Comparison of ENCODE assay signal across 8 mouse cellular contexts in the genomic region with DNA sequence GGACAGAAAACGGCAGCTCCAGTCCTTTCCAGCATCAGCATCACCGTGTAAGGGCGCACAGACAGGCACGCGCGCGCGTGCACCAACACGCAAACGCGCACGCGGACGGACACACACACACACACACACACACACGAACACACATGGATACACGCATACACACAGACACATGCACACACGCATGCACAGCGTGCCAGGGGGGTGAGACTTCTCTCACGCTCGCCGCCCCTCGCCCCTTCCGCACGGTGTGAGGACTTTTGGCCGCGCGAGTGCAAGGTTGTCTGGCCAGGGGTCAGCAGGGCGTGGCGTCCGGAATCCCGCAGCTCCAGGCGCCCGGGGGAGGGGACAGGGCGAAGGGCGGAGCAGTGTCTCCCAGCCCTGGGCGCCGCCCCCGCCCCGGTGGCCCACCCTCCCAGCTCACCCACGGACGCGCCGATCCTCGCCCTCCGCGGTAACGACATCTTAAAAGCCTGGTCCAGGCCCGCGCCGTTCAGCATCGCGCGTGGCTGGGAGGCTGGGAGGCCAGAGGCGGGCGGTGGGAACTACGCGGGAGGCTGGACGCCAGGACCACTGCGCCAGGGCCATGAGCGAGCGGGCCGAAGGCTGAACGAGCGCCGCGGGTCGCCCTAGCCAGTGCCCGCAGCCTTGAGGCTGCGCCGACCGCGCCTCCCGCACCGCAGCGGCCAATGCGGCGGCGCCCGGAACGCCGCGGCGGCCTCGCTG. TPM values are rescaled to one million over a fixed set of nuclear protein-coding genes. Genes with fewer than 3 reads are reported as not detected.
DNase-seq lines count a peak whose midpoint lies in the region; ATAC-seq and TF ChIP-seq lines count a peak whose summit lies in the region.

No protein-coding gene starts in this region.

- peaks cover 72% of the 10 kb centered on the region for H3K27me3 ChIP-seq in midbrain, embryonic 10.5 days (ENCODE audit: low read depth, poor library complexity, severe bottlenecking)
- no peaks in the 10 kb centered on the region for H3K27me3 ChIP-seq in small intestine, adult 2 months (ENCODE audit: control insufficient read depth, insufficient read depth, low read length)

- no peaks in the 10 kb centered on the region for H3K36me3 ChIP-seq in midbrain, embryonic 10.5 days
- peaks cover 5% of the 10 kb centered on the region; the same call in 1 of the 2 replicates for H3K36me3 ChIP-seq in small intestine, adult 2 months (ENCODE audit: control insufficient read depth, insufficient read depth, low read length)

- under 1% methylated on average over 77 of the region's 84 CpGs for WGBS in midbrain, embryonic 10.5 days
- under 1% methylated on average over 80 of the region's 84 CpGs for WGBS in small intestine, adult 2 months

- DNase-seq in CD4-positive, CD25-positive, alpha-beta regulatory T cell, adult 2 months (ENCODE audit: low read depth, low spot score) = peak; percentile 30
- peak; percentile 82 to 86 for DNase-seq in cerebellum, postnatal 25 days
- peak; percentile 45 for DNase-seq in gastrocnemius, postnatal 14 days
- DNase-seq in kidney, adult 18-20 months = peak; percentile 35
- peak; percentile 68 to 82 for DNase-seq in left cerebral cortex, postnatal 36 days (ENCODE audit: low spot score in 2 of 2)
- DNase-seq in midbrain, embryonic 10.5 days (ENCODE audit: low spot score) = peak; percentile 57

- H3K4me3 ChIP-seq in midbrain, embryonic 10.5 days = peak overlapping the region; percentile 86
- H3K4me3 ChIP-seq in small intestine, adult 2 months (ENCODE audit: low read depth, low read length) = peak overlapping the region; percentile 71

- no peak for ATAC-seq in CD4-positive, CD25-positive, alpha-beta regulatory T cell, adult 4 months

- H3K27ac ChIP-seq in midbrain, embryonic 10.5 days (replicated peaks) = peak overlapping the region; percentile 85
- H3K27ac ChIP-seq in small intestine, adult 2 months (ENCODE audit: insufficient read depth, low read depth, low read length) = peak overlapping the region; percentile 88

- intact Hi-C loops in gastrocnemius, postnatal 14 days (cut with DNase I; ENCODE audit: low total_unique reads) = no loop called here
- intact Hi-C loops in left cerebral cortex, postnatal 36 days (cut with DNase I) = loop anchor here (5.0 kb wide), 2 partner anchors 80 to 150 kb away; no protein-coding TSS in a partner anchor

- TF ChIP-seq POLR2A in small intestine, adult 2 months (IDR thresholded peaks at IDR 0.05; ENCODE audit: low read depth, low read length) = peak; percentile 20; the same call in 1 of the 2 replicates

- no peak for TF ChIP-seq CTCF in small intestine, adult 2 months (IDR thresholded peaks at IDR 0.05; ENCODE audit: extremely low read depth, insufficient read length, insufficient replicate concordance, low read depth, low read length)

- no peaks in the 10 kb centered on the region for H3K9me3 ChIP-seq in midbrain, embryonic 10.5 days (replicated peaks)

- peaks cover 21% of the 10 kb centered on the region for H3K4me1 ChIP-seq in midbrain, embryonic 10.5 days
- H3K4me1 ChIP-seq in small intestine, adult 2 months (ENCODE audit: control insufficient read depth, insufficient read depth, insufficient read length, low read length) = peaks cover 21% of the 10 kb centered on the region

RNA-seq across cellular contexts. Expression of a gene that starts 19.9 kb away (rescaled TPM):
- 1 to 10 TPM in 1 of 2 experiments, under 1 TPM in 1; 0.98 to 1.9 TPM for polyA plus RNA-seq in CD4-positive, CD25-positive, alpha-beta regulatory T cell, adult 4 months (2017; shearing (Covaris generic))
- total RNA-seq in gastrocnemius, postnatal 14 days (2021) = 1 to 10 TPM in 1 of 2 experiments, under 1 TPM in 1; 0.93 to 1.8 TPM
- 10 to 100 TPM; 63.5 to 77.6 TPM for total RNA-seq in left cerebral cortex, postnatal 36 days (2021)
- polyA plus RNA-seq in midbrain, embryonic 10.5 days (2016; fragmentation: Nextera tagmentation; extraction: Ambion mirVana) = 2.5 and 5.2 TPM in 2 replicates
- polyA plus RNA-seq in small intestine, adult 2 months (2012; rRNA removed) = 2.5 and 3.7 TPM in 2 replicates

Comparison
In these comparisons a context has a peak if more than half of its experiments do, and no peak if none do; other contexts are left out.
1. DNase-seq: peak in every context shown above with its lines; median percentile 84 in cerebellum, postnatal 25 days; 75 in left cerebral cortex, postnatal 36 days; 57 in midbrain, embryonic 10.5 days; 45 in gastrocnemius, postnatal 14 days; 35 in kidney, adult 18-20 months; 30 in CD4-positive, CD25-positive, alpha-beta regulatory T cell, adult 2 months.